Mouse (Mus musculus): ENCODE results near the gene H2al1i.
A peak's percentile ranks its signal among the peaks of the same experiment; 100 is the strongest.

DNA sequence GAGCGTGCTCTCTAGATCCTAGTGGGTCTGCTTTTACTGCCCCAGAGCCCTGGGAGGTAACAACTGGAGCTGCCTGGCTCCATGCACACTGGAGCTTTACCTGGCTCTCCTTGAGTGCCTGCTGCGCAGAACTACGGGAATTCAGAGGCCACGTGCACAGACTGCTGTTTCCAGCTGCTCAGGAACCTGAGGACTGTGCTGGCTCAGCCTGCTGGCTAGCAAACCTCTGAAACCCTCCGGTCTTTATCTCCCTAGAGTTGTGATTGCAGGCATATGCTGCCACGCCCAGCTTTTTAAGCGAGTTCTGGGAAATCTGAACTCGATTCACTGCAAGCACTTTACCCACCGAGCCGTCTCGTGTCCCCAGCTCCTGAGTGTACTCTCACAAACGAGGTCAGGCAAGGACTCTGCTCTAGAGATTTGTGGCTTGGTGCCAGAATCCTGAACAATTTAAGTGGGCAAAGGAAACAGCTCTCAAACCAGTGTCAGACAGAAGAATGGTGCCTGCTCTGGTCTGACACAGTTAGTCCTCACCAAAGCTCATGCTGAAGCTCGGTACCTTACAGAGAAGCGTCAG, 36.1 kb upstream of the H2al1i start:
- 0 out of 2 replicates have a peak, but pooled peaks have one; percentile 22 for TF ChIP-seq EP300 (IDR thresholded peaks at IDR 0.05)
- TF ChIP-seq CTCF (IDR thresholded peaks at IDR 0.05): no peak

Data from lung, postnatal 0 days (tissue).